Mouse (Mus musculus): Measurements from ENCODE around the gene Ahr.

Gene Ahr

GRCm38 (mm10) chr12:35534754-35535236, at the start of gene Ahr:
TSS of gene Ahr (minus strand) at chr12:35535038.
- DNase-seq (ENCODE audit: low spot score in 2 of 2): peak; percentile 69 to 72

GRCm38 (mm10) chr12:35578826-35579225, 44.0 kb upstream of the Ahr start:
- DNase-seq (ENCODE audit: low spot score in 2 of 2): no peak

- no peak for DNase-seq (ENCODE audit: low spot score in 2 of 2)
Observed at GRCm38 (mm10) chr12:35576107-35576506, 41.3 kb upstream of the Ahr start.

DNA sequence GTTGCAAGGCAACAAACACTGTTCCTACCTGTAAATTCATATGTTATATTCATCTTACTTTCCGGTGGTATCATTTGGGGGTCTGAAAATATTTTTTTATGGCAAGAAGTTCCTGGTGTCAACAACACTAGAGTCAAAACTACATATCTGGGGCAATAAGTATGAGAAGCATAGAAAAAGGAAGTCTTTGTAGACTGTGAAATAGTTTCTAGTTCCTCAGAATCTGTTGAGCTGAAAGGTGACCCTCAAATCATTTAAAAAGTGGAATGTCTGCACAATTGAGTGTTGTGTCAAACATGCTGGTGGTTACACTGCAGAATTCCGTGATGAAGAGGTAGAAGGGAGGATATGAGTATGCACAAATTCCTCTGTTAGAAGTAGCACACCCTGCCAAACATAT, 38.9 kb upstream of the Ahr start:
- no peak for DNase-seq (ENCODE audit: low spot score in 2 of 2)

DNA sequence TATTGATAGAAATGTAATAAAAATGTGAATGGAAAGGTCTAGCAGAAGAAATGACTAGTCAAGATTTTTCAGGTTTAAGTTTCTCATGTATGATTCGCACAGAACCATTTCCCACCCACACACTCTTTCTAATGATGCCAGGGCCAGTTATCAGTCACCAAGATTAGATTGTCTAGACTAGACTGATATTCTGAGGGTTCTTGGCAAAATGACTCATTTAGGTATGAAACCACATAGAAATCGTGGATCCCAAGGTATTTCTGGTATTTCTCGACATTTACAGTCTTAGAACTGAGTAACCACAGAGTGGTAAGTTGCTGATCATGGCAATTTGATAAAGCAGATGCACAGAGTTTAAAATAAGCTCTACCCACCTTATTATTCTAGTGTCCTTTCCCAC, 28.0 kb upstream of the Ahr start:
- DNase-seq (ENCODE audit: low spot score in 2 of 2): no peak

- no peak for DNase-seq (ENCODE audit: low spot score in 2 of 2)
Observed at GRCm38 (mm10) chr12:35558868-35559267, 24.0 kb upstream of the Ahr start.

- no peak for DNase-seq (ENCODE audit: low spot score in 2 of 2)
Observed at GRCm38 (mm10) chr12:35555925-35556324, 21.1 kb upstream of the Ahr start.

- DNase-seq (ENCODE audit: low spot score in 2 of 2): no peak
Observed at GRCm38 (mm10) chr12:35554309-35554708, 19.5 kb upstream of the Ahr start.

GRCm38 (mm10) chr12:35553174-35553573, 18.3 kb upstream of the Ahr start:
- no peak for DNase-seq (ENCODE audit: low spot score in 2 of 2)

- DNase-seq (ENCODE audit: low spot score in 2 of 2): no peak
Observed at GRCm38 (mm10) chr12:35550299-35550698, 15.5 kb upstream of the Ahr start.

- peak in 1 of 2 experiments; percentile 31 for DNase-seq (ENCODE audit: low spot score in 2 of 2)
Observed at GRCm38 (mm10) chr12:35542836-35543235, 8.0 kb upstream of the Ahr start.

DNA sequence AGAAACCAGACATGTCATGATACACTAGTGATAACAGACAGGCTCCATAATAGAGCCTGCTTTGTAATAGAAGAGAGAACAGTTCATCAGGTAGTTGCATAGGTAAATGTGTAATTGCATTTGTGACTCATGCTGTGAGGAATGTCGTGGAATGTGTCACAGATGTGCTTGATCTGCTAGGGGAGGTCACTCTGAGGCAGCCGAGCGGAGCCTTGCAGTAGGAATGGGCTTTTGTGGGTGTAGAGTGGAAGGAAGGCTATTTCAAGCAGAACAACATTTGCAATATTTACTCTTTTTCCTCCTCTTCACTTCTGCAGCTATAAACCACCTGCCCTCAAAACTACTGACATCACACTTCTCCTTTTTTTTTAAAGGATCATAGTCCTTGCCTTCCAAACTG, 4.0 kb upstream of the Ahr start:
- DNase-seq (ENCODE audit: low spot score in 2 of 2): no peak

DNA sequence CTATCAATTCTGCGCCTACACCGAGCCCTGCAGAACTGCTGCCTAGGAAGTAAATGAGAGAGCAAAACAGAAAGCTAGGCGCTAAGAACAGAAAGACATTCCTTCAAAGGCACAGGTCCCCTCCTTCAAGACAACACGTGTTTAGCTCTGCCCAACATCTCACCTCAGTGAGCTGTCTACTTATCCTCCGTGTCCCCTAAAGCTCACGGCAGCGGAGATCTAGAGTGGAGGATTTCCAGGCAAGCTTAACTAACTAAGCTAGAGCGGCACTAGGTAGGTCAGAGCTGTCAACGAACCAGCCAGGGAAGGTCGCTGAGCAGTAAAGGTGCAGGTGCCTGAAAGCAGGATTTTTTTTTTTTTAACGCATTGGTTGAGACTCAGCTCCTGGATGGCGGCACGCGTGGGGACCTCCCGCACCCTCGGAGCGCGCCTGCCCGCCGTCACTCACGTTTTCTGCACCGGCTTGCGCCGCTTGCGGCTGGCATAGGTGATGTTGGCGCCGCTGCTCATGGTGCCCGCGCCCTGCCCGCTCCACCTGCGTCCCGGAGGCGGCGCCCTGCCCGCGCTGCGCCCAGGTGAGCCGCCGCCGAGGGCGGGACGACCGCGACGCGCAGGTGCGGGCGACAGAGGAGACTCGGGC, 604 bp downstream of the Ahr start:
- DNase-seq (ENCODE audit: low spot score in 2 of 2): peak; percentile 14 to 23

DNA sequence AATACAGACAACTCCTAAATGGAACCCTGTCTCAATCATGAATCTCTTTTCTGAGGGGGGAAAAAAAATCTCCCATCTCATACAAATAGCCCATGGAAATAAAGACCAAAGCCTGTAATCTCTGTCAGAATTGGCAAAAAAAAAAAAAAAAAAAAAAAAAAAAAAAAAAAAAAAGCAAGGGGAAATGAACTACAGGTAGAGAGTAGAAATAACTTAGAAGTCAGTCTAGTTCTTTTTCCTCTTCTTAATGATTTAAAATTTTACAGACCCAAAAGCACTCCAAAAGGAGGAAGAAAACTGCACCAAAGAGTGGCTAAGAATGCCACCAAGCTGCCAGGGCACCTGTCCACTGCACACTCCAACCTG, 1.1 kb downstream of the Ahr start:
- DNase-seq (ENCODE audit: low spot score in 2 of 2): no peak

DNA sequence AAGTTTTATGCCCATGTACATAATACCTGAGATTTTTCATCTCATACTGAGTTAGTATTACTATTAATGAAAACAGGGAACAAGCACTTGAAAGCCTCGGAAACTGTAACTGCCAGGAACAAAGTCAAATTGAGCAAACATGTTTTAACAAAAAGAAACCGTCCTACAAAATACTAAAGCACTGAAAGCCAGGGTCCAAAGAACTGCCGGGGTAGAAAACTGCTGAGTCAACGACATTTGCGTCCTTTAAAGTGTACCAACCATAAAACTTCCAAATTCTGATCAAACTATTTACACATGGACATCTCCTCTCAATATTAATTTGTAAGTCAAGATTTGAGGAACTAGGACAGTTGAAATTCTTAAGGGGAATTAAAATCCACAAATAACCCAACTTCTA, 1.7 kb downstream of the Ahr start:
- no peak for DNase-seq (ENCODE audit: low spot score in 2 of 2)

DNA sequence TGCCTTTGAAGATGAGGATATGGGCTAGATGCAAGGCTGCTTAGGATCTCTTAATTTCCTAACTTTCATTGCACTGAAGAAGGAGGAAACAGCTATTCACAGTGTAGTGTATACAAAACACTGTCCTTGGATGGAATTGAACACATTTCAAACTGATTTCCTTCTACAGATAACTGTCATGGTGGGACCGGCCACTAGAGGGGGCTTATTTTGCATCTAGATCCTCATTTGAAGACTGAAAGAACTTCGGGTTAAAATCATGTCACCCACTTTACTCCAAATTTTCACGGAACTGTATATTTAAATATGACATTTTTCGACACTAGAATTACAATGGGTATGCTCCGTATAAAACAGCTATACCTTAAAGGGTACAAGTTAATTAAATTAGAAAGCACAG, 2.7 kb downstream of the Ahr start:
- peak; percentile 46 to 68 for DNase-seq (ENCODE audit: low spot score in 2 of 2)

GRCm38 (mm10) chr12:35530587-35530986, 4.3 kb downstream of the Ahr start:
- DNase-seq (ENCODE audit: low spot score in 2 of 2): no peak

DNA sequence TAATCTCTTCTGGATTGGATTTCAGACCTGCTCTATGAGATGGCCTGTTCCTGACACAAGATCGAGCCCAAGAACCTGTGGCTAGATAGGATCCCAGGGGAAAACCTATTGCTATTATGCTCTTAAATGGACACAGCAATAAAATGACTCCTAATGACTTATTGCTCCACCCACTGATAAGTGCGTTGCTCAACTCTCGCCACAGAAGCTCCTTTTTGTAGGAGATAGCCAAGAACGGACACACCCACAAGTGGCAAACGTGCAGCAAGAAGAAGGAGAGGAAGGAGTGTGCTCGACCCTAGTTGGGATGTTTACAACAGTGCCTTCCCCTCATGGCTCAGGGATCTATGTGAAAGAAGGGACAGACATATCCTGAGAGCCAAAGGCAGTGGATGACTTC, 7.4 kb downstream of the Ahr start:
- DNase-seq (ENCODE audit: low spot score in 2 of 2): no peak

- DNase-seq (ENCODE audit: low spot score in 2 of 2): no peak
Observed at GRCm38 (mm10) chr12:35522585-35523103, 12.2 kb downstream of the Ahr start.

DNA sequence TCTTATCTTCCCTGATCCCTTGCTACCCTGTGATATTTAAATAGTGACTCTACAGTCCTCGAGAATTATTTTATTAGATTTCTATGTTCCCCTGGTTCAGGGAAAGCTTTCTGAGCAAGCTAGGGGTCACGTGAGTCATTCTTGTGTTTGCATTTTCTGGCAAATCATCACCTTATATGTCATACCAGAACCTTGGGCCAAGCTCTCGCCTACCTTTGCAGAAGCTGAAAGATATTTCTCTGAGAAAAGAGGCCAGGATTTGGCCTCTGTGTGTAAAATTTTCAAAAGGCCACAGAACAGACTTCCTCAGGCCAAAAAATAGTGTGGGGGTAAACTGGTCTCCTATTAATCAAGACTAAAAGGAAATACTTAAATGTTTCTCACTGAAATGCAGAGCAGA, 19.2 kb downstream of the Ahr start:
- no peak for DNase-seq (ENCODE audit: low spot score in 2 of 2)

DNA sequence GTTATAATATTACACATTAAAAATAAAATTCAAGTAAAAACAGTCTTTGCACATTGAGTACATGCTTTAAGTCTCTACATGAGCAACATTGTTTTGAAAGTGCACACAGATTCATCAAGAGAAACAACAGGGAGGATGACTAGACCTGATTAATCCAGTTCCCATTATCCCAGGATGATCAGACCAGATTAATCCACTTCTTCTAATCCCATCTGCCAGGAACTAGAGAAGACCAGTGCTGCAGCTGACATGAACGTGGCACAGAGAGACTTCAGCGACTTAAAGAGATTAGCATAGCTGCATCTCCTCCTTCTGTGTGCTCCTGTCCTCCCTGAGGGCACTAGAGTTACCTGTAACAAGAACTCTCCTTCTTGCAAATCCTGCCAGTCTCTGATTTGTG, 20.2 kb downstream of the Ahr start:
- no peak for DNase-seq (ENCODE audit: low spot score in 2 of 2)

DNA sequence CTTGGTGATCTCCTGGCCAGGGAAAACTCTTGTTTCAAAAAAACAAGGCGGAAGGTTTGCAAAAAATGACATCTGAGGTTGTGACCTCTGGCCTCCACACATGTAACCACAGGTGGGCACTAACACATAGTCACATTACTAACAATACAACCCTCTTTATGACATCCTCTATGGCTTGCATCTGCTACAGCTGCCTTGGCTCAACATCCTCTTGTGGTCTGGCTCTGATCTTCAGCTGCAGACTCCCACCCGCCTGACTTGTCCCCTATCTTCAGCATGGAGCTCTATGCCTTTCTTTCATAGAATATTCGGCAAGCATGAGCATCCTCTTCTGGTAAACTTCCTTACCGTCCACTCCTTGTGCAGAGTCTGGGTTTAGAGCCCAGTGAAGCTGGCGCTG, 24.1 kb downstream of the Ahr start:
- no peak for DNase-seq (ENCODE audit: low spot score in 2 of 2)

DNA sequence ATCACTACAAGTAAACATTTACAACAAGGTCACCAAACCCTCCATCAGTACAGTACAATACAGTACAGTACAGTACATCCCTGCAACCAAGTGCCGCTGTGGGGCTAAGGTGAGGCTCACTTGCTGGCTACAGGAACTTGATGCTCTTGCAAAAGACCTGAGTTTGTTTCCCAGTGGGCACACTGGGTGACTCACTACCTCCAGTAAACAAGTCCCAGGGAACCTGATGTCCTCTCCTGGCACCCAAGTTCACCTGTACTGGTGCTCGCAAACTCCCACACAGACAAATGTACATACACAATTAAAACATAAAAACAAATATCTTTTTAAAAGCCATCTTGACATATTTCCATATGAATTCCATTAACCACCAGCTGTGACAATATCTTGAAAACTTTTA, 28.5 kb downstream of the Ahr start:
- DNase-seq (ENCODE audit: low spot score in 2 of 2): no peak

- DNase-seq (ENCODE audit: low spot score in 2 of 2): no peak
Observed at GRCm38 (mm10) chr12:35504081-35504480, 30.8 kb downstream of the Ahr start.

Data from cerebellum, postnatal 4 days (tissue).